Mouse (Mus musculus) frontal cortex, postnatal 10 days (tissue): ENCODE measurements around the gene Ece1.
"Not testable (repeated sequence)": the region's sequence is repeated elsewhere in the genome, so short reads cannot be mapped to it uniquely, and the experiment has no call there.

Source experiments
- DNase-seq, 2 experiments: peaks; one replicate each; pipeline ENCODE4 v3.0.0; 2022; ENCODE audit warnings: low spot score in 2 of 2, mixed read lengths in 1 of 2

The Ece1 gene

DNA sequence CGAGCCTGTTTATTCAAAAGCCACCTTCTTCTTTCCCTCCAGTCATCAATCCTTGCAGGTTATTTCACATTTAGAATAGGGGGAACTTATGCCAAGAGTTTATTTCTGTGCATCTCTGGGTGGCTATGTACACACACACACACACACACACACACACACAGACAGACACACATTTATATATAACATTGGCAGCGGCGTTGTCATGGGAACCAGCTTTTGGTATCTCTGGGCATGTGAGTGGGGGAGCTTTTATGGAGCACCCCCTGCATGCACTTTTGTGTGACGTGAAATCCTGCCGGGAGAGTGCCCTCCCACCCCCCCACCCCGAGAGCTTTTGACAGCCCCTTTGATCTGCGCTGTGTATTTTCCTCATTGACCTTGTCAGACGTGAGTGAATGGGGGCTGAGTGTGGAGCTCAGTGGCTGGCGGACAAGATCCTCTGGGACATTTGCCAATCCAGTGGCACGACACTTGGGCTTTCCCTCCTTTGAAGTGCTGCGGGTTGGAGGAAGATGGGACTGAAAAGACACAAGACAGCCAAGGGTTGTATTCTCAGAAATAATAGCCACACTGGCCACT is 117.1 kb downstream of the Ece1 start:
- not testable (repeated sequence) for DNase-seq

DNA sequence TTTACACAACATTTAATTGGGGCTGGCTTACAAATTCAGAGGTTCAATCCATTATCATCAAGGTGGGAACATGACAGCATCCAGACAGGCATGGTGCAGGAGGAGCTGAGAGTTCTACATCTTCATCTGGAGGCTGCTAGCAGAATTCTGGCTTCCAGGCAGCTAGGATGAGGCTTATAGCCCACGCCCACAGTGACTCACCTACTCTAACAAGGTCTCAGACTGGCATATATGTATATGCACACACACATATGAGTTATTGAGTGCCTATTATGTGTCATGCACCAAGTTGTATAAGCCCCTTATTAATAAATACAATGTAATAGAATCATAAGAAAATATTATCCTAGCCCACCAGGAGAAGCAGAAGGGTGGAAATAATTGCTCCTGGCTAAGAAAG is 120.8 kb downstream of the Ece1 start:
- DNase-seq: no peak

GRCm38 (mm10) chr4:137984212-137984611 is 122.2 kb downstream of the Ece1 start:
- peak in 1 of 2 experiments; percentile 28 for DNase-seq

GRCm38 (mm10) chr4:137984746-137985145 is 122.7 kb downstream of the Ece1 start:
- DNase-seq: no peak

DNA sequence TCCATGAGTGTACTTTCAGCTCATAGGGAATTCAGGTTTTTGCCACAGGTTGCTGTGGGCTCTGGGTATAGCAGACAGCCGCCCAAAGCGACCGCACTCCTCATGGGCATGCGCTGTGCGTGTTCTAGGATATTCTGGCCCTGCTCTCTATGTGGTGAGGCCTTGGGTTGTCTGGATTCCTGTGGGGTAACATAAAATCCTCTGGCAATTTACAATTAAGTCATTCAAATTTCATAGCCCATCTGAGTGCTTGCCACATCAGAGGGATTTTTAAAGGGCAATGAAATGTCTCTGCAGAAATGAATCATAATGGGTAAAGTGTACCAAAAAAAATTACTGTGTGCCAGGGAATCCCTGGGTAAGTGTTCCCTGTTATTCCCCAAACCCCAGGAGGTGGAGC is 127.4 kb downstream of the Ece1 start:
- no peak for DNase-seq

DNA sequence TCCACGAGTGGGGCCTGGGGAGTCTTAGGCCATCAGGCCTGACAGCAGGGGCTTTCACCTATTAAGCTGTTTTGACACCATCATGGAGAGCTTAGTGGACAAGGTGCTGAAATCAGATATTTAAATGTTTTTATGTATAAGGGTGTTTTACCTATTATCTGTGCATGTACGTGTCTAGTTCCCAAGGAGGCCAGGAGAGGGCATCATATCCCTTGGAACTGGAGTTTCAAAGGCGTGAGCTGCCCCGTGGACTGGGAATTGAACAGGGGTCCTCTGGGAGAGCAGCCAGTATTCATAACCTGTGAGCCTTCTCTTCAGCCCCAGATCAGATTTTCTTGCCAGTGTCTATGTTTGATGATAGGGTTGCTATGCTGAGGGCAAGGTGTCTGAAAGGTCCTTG is 128.4 kb downstream of the Ece1 start:
- DNase-seq: no peak

GRCm38 (mm10) chr4:137991240-137991639 is 129.2 kb downstream of the Ece1 start:
- DNase-seq: no peak

- DNase-seq: no peak
Measured at GRCm38 (mm10) chr4:137992890-137993289, 130.9 kb downstream of the Ece1 start, which contains the start of gene Eif4g3. Gene Eif4g3 (plus strand): TSS chr4:137993022.

- DNase-seq: peak; percentile 95 to 100
Measured at GRCm38 (mm10) chr4:137993291-137993758, 131.3 kb downstream of the Ece1 start.

DNA sequence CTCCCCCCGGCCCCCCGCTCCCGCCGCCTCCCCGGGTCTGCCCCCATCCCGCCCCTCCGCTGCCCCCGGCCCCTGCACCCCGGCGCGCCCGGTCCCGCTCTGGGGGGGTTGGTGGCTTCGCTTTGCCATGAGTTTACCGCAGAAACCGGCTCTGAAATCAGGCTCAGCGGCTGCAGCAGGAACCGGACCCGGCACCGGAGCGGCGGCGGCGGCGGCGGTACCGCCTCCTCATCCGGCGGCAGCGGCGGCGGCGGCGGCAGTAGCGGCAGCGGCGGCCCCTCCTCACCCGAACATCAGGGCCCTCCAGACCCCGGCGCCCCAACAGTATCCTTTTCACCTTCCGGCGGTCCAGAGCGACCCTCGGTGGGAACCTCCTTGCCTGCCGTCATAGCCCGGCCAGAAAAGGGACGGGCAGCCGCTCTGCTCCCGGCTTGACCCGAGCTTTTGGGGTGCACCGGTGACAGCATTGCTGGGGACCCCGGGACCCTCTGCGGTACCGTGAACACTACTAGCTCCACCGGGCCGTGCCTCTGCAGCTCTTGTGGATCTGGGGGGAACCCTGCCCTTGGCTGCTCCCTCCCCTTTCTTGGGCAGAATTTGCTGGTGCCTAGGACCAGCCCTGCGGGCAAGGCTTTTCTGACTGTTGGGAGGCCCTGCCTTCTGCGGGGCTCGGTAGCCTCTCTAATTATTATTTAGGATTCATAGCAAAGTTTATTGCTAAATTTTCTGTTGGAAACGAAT is 132.0 kb downstream of the Ece1 start:
- DNase-seq: peak in 1 of 2 experiments; percentile 51

DNA sequence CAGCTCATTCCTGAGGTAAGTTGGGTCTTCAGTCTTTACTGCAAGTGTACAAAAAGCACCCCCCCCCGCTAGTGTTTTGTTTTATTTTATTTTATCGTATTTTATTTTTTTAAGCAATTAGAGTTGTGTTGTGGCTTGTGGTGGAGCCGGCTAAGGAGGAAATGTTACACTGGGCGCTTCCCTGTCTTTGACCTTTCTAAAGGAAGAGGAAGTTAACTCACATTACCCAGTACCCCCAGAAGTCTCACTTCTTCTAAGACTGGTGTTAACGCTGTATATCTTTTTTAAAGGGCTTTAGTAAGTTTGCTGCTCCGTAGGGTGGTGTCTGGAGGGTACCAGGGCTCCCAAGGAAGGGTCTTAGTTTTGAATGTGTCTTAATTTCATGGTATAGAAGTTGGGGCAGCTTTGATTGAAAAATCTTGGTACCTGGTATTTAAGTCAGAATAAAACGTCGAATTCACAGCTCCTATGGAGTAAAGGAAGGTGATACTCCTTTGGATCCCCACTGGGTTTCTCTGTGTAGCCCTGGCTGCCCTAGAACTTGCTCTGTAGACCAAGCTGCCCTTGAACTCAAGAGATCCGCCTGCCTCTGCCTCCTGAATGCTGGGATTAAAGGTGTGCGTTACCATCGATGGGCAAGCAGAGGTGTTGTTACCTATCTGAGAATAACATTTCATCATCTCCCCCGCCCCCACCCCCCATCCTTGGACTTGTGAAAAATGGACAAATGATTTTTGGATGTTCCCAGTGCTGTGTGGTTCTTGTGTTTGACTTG is 132.7 kb downstream of the Ece1 start:
- no peak for DNase-seq

GRCm38 (mm10) chr4:137995399-137995798 is 133.4 kb downstream of the Ece1 start:
- no peak for DNase-seq

DNA sequence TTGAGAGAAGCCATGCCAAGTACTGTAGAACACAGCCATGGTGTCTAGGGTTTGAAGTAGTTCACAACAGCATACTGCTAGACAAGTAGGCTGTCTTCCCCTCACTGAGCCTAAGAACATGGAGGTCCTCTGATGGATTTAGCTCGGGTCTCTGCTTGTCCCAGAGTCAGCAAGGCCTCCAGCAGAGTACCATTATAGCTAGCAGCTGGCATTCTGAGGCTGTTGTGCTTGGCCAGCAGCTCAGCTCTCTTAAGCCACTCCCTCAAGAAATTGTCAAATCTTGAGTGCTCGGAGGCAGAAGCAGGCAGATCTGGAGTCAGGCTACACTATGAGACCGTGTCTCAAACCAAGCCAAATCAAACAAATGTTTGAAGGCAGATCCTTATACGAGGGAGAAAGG is 136.2 kb downstream of the Ece1 start:
- DNase-seq: no peak

- no peak for DNase-seq
Measured at GRCm38 (mm10) chr4:138000682-138001081, 138.6 kb downstream of the Ece1 start.

DNA sequence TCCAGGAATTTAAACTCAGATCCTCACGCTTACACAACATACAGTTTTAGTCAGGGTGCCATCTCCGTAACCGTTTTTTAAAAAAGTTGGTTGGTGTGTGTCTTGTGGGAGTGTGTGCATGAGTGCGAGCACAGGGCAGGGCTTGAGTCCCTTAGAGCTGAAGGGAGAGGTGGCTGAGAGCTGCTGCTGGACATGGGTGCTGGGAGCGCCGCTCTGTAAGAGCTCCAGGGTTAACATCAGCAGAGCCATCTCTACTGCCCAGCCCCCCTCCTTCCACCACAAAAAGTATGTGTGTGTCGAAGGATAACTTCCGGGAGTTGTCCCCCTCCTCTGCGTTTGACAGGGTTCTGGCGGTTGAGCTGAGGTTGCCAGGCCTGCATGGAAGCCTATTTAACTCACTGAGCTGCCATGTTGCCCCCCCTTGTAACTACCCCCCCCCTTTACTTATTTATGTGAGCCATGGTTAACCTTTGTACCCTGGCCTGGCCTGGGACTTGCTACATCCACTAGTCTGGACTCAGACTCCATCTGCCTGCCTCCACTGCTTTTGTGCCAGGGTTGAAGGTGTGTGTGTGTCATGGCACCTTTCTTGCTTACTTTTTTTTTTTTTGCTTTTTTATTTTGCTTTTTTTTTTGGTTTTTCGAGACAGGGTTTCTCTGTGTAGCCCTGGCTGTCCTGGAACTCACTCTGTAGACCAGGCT is 142.0 kb downstream of the Ece1 start:
- DNase-seq: no peak

- DNase-seq: no peak
Measured at GRCm38 (mm10) chr4:138005781-138006180, 143.7 kb downstream of the Ece1 start.

DNA sequence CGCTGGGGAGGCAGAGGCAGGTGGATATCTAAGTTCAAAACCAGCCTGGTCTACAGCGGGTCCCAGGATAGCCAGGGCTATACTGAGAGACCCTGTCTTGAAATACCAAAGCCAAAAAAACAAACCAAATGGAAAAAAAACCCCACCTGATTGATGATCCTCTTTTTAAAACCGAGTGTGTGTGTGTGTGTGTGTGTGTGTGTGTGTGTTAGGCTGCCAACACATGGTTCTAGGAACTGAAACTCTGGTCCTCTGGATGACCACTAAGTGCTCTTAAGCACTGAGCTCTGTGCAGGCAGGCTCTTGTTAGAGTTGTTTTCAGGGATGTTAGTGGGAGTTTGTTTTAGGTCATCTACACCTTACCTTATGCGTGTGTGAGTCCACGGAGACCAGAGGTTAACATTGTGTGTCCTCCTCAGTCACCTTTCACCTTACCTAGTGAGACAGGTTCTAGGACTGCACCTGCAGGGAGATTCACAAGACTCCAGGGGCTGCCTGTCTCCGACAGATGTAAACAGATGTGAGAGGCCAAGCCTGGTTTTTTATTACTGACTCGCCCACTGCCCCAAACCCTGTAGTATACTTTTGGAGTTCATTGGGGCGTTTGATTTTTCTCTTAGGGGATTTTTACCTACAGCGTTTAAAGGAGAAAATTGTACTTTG is 145.0 kb downstream of the Ece1 start:
- DNase-seq: no peak

DNA sequence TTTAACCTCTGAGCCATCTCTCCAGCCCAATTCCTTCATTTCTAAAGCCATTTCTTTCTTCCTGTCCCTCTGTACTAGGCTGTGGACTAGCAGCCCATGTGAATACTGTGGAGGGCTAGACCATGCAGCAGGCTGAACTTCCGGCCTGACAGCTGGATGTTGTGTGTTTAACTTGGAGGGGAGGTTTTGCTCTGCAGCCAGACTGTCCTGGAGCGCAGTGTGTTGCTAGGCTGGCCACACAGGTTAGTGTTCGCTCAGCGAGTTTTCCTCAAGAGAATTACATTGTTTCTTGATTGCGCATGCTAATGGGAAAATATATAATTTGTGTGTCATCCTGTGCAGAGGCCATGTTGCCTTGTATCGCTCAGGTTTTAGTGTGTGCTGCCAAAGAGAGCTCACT is 146.6 kb downstream of the Ece1 start:
- no peak for DNase-seq

GRCm38 (mm10) chr4:138009786-138010502 is 147.9 kb downstream of the Ece1 start:
- no peak for DNase-seq

GRCm38 (mm10) chr4:138013723-138014479 is 151.9 kb downstream of the Ece1 start:
- no peak for DNase-seq
